Mouse (Mus musculus) G1E (cell line): ENCODE results near the gene Dnajb1.

Experiments
- CTCF ChIP-seq: IDR thresholded peaks from 2 replicates; pipeline ENCODE4 v1.5.1; 2012; ENCODE audit warnings: low read depth, low read length, inconsistent platforms, mixed read lengths
- POLR2AphosphoS5 ChIP-seq: IDR thresholded peaks from 2 replicates; pipeline ENCODE4 v1.6.1; 2012; ENCODE audit warnings: low read depth, low read length, inconsistent platforms; ENCODE audit not compliant: insufficient replicate concordance

DNA sequence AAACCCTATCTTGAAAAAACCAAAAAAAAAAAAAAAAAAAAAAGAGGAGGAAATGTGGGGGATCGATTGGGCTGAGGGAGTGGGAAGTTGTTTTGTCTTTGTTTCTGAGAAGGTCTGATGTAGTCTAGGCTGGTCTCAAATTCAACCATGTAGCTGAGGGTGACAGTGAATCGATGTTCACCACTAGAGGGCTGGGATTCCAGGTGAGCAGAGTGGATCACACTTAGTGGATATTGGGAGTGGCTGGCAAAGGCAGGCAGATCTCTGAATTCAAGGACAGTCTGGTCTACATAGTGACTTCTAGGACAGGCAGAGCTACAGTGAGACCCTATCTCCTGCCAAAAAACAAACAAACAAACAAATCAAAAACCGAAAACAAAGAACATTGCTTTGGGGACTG is 16.7 kb downstream of the Dnajb1 start:
- TF ChIP-seq POLR2AphosphoS5 (no peak), CTCF (no peak)
